Mouse (Mus musculus): Measurements from ENCODE around the gene Prrc2c. TPM values are rescaled to one million over a fixed set of nuclear protein-coding genes. Genes with fewer than 3 reads are reported as not detected.

Prrc2c gene
- total RNA-seq, 2 experiments from 2014 or later: 214 to 219 TPM

GRCm38 (mm10) chr1:162625229-162625628 is 115.1 kb downstream of the Prrc2c start:
- intact Hi-C loops (cut with DNase I): no loop called here
- peak; percentile 17 to 23 for DNase-seq (ENCODE audit: low spot score in 2 of 2)

DNA sequence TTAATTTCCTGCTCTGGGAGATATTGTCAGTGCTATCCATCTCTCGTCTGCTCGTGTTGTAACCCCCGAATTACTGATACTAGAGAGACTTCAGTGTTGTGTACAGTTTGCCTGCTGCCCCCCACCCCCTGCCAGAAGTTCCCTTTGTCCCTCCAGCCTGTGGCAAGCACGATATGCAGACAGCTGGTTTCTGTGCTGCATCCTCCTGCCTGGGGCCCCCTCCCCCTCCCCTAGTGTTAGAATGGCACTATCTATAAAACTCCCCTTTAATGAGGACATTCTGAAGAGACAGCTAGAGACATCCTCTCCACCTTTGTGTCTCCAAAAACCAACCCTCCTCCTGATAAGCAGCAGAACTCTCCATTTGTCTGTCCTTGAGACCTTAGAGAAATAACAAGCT is 116.5 kb downstream of the Prrc2c start:
- intact Hi-C loops (cut with DNase I): no loop called here
- no peak for DNase-seq (ENCODE audit: low spot score in 2 of 2)

Small RNAs within 50 kb of the gene (microRNA-seq; reads per million reads assigned to microRNA genes)
- 0 reads per million in 2 experiments for gene Gm27616

Other genes starting within 250 kb of the Prrc2c start
- gene Mettl13, start 192.0 kb downstream of the Prrc2c start, total RNA-seq (2021): 10 to 100 TPM; 10.6 to 11.8 TPM
- gene Vamp4, start 170.0 kb downstream of the Prrc2c start, total RNA-seq (2021): 10 to 100 TPM; 97.6 to 98.3 TPM
- gene Myoc, start 101.4 kb downstream of the Prrc2c start, total RNA-seq (2021): 1 to 10 TPM; 4.0 to 7.8 TPM
- gene Myocos, start 82.3 kb downstream of the Prrc2c start, total RNA-seq (2021): not detected
- gene Fmo4, start 73.4 kb upstream of the Prrc2c start, total RNA-seq (2021): under 1 TPM; 0.13 to 0.19 TPM
- 10 to 100 TPM; 21.1 to 22.2 TPM for gene Fmo1, start 126.1 kb upstream of the Prrc2c start, total RNA-seq (2021)
- 1 to 10 TPM in 1 of 2 experiments, under 1 TPM in 1; 0.66 to 1.7 TPM for gene Fmo2, start 158.2 kb upstream of the Prrc2c start, total RNA-seq (2021)
- gene Fmo6, start 197.0 kb upstream of the Prrc2c start, total RNA-seq (2021): not detected
- gene Fmo3, start 244.0 kb upstream of the Prrc2c start, total RNA-seq (2021): not detected